Mouse (Mus musculus) heart, adult 2 months (tissue): Measurements from ENCODE around the gene Chit1.

Experiments
- CTCF ChIP-seq: fragments of 200-600 bp; IDR thresholded peaks from 2 replicates; pipeline ENCODE4 v1.8.1; 2022; ENCODE audit warnings: antibody characterized with exemption, mild to moderate bottlenecking, moderate library complexity
- EP300 ChIP-seq: fragments of 200-500 bp; IDR thresholded peaks from 2 replicates; pipeline ENCODE4 v1.6.1; 2011; ENCODE audit warnings: low read depth, low read length, control low read depth; ENCODE audit not compliant: insufficient read depth
- POLR2A ChIP-seq: fragments of 200-500 bp; IDR thresholded peaks from 2 replicates; pipeline ENCODE4 v1.6.1; 2011; ENCODE audit warnings: mild to moderate bottlenecking, low read depth, low read length, control low read depth; ENCODE audit not compliant: insufficient read depth

GRCm38 (mm10) chr1:134152626-134153590 lies 41.9 kb downstream of the Chit1 start:
- TF ChIP-seq POLR2A = no peak
- no peak for TF ChIP-seq CTCF
- TF ChIP-seq EP300 = no peak
